Mouse (Mus musculus): ENCODE measurements around the gene Krcc1.

DNA sequence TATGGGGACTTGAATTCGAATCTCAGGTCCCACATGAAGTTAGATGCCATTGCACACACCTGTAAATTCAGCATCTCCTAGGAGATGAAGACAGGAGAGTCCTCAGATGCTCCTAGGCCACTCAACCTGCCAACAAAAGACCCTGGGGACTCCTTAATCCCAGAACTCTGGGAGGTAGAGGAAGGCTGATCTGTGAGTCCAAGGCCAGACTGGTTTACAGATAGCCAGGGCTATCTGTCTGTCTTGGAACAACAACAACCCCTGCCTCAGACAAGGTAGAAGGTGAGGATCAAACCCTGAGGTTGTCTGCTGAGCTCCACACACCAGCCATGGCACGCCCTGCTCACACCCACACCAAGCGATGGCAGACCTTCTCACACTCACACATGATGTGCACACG is 12.3 kb upstream of the Krcc1 start:
- TF ChIP-seq UBTF (IDR thresholded peaks at IDR 0.05; ENCODE audit: low read depth, low read length) = no peak
- no peak for TF ChIP-seq USF2 (conservative IDR thresholded peaks at IDR 0.05; ENCODE audit: low read depth, low read length)
- no peak for TF ChIP-seq ELF1 (IDR thresholded peaks at IDR 0.05; ENCODE audit: low read depth, low read length)
- TF ChIP-seq EP300 (IDR thresholded peaks at IDR 0.05; ENCODE audit: low read length) = no peak
- TF ChIP-seq BHLHE40 (IDR thresholded peaks at IDR 0.05; ENCODE audit: low read depth, low read length) = no peak
- TF ChIP-seq CTCF (conservative IDR thresholded peaks at IDR 0.05 in 1 of 2, IDR thresholded peaks at IDR 0.05 in 1 of 2; ENCODE audit: low read depth in 2 of 2, low read length in 2 of 2) = no peak
- TF ChIP-seq POLR2A (IDR thresholded peaks at IDR 0.05; ENCODE audit: low read depth, low read length) = no peak
- TF ChIP-seq CHD1 (IDR thresholded peaks at IDR 0.05; ENCODE audit: low read depth, low read length) = no peak

Measured in CH12.LX (cell line).